Mouse (Mus musculus) heart, embryonic 11.5 days (tissue): ENCODE measurements around the gene Gm11634. TPM values are rescaled to one million over a fixed set of nuclear protein-coding genes. Genes with fewer than 3 reads are reported as not detected.
A peak's percentile ranks its signal among the peaks of the same experiment; 100 is the strongest.
"Not testable (repeated sequence)": the region's sequence is repeated elsewhere in the genome, so short reads cannot be mapped to it uniquely, and the experiment has no call there.

Source experiments
- ATAC-seq: fragments of 200-750 bp; cut with Nextera tagmentation; replicated peaks from 2 replicates; pipeline ENCODE4 v1.8.0; 2017; ENCODE audit warnings: moderate library complexity; ENCODE audit not compliant: insufficient number of reproducible peaks, low FRiP score, low TSS enrichment
- H3K27ac ChIP-seq: fragments of 300-500 bp; sonication (generic); 2 replicates; pipeline ENCODE4 v1.5.1; 2014; ENCODE audit warnings: mild to moderate bottlenecking, low read depth, low read length
- H3K27me3 ChIP-seq: fragments of 300-500 bp; sonication (generic); 2 replicates; pipeline ENCODE4 v1.6.1; 2014; ENCODE audit warnings: mild to moderate bottlenecking, low read length, mixed read lengths; ENCODE audit not compliant: control insufficient read depth, insufficient read depth
- H3K36me3 ChIP-seq: fragments of 300-500 bp; sonication (generic); 2 replicates; pipeline ENCODE4 v1.6.1; 2014; ENCODE audit warnings: mild to moderate bottlenecking, low read length, moderate library complexity, mixed read lengths; ENCODE audit not compliant: control insufficient read depth, insufficient read depth
- H3K4me1 ChIP-seq: fragments of 300-500 bp; sonication (generic); 2 replicates; pipeline ENCODE4 v1.6.1; 2014; ENCODE audit warnings: low read length; ENCODE audit not compliant: control insufficient read depth, insufficient read depth
- H3K4me2 ChIP-seq: fragments of 300-500 bp; sonication (generic); 2 replicates; pipeline ENCODE4 v1.6.1; 2014; ENCODE audit warnings: mild to moderate bottlenecking, moderate library complexity
- H3K4me3 ChIP-seq: fragments of 300-500 bp; sonication (generic); 2 replicates; pipeline ENCODE4 v1.5.1; 2014; ENCODE audit warnings: low read depth, low read length
- H3K9ac ChIP-seq: fragments of 300-500 bp; sonication (generic); 2 replicates; pipeline ENCODE4 v1.6.1; 2014; ENCODE audit warnings: mild to moderate bottlenecking, low read depth, low read length, moderate library complexity
- H3K9me3 ChIP-seq: fragments of 300-500 bp; sonication (generic); replicated peaks from 2 replicates; pipeline ENCODE4 v1.6.1; 2016; ENCODE audit warnings: low read length; ENCODE audit not compliant: control insufficient read depth
- WGBS: fragments of 180-500 bp; shearing (Covaris S2); extraction: QIAGEN DNeasy Blood & Tissue Kit; methylation state at CpG from one replicate; pipeline ENCODE4 v1.1.7; 2014; ENCODE audit not compliant: insufficient replicate concordance; 5-methylcytosine and 5-hydroxymethylcytosine counted together
- polyA plus RNA-seq: library from polyadenylated mRNA; unstranded; fragments of >200 nt; fragmentation: Nextera tagmentation; extraction: Ambion mirVana; gene quantifications from 2 replicates; pipeline ENCODE4 v1.2.1, GENCODE M21; 2014

The Gm11634 gene
- polyA plus RNA-seq, 1 experiment from 2014 or later, result not detected

GRCm38 (mm10) chr11:101587676-101588075 is 11.4 kb downstream of the Gm11634 start:
- no peaks in the 10 kb centered on the region for H3K4me1 ChIP-seq
- H3K27me3 ChIP-seq, result no peaks in the 10 kb centered on the region
- H3K4me2 ChIP-seq, result no peak overlapping the region
- ATAC-seq, result no peak
- no peaks in the 10 kb centered on the region for H3K9me3 ChIP-seq
- H3K4me3 ChIP-seq, result no peak overlapping the region
- no peak overlapping the region for H3K27ac ChIP-seq
- 84% methylated on average over 10 of the region's 10 CpGs for WGBS
- no peak overlapping the region for H3K9ac ChIP-seq
- no peaks in the 10 kb centered on the region for H3K36me3 ChIP-seq

- no peak overlapping the region for H3K9ac ChIP-seq
- 68% methylated on average over 4 of the region's 4 CpGs for WGBS
- no peak overlapping the region for H3K27ac ChIP-seq
- no peaks in the 10 kb centered on the region for H3K27me3 ChIP-seq
- H3K9me3 ChIP-seq, result no peaks in the 10 kb centered on the region
- 0 out of 2 replicates have a peak, but pooled peaks cover 7% of the 10 kb centered on the region for H3K4me1 ChIP-seq
- H3K4me2 ChIP-seq, result no peak overlapping the region
- no peak for ATAC-seq
- H3K4me3 ChIP-seq, result no peak overlapping the region
- H3K36me3 ChIP-seq, result no peaks in the 10 kb centered on the region
These were observed 13.3 kb downstream of the Gm11634 start for GRCm38 (mm10) chr11:101585805-101586204.

- 97% methylated on average over 1 of the region's 1 CpGs for WGBS
These were observed 14.0 kb downstream of the Gm11634 start for GRCm38 (mm10) chr11:101585031-101585430.

GRCm38 (mm10) chr11:101583205-101583604 is 15.9 kb downstream of the Gm11634 start:
- Histone ChIP-seq H3K4me2 (no peak overlapping the region), H3K4me1 (0 out of 2 replicates have a peak, but pooled peaks cover 7% of the 10 kb centered on the region), H3K36me3 (peaks cover 15% of the 10 kb centered on the region), H3K9ac (no peak overlapping the region), H3K9me3 (no peaks in the 10 kb centered on the region), H3K27me3 (no peaks in the 10 kb centered on the region), H3K4me3 (no peak overlapping the region), H3K27ac (no peak overlapping the region)
- 81% methylated on average over 2 of the region's 2 CpGs for WGBS
- no peak for ATAC-seq

More at GRCm38 (mm10) chr11:101585031-101585430, 14.0 kb downstream of the Gm11634 start:
- not testable (repeated sequence) for H3K4me2 ChIP-seq, H3K9ac ChIP-seq, H3K27me3 ChIP-seq, H3K4me1 ChIP-seq, ATAC-seq, H3K9me3 ChIP-seq, H3K27ac ChIP-seq, H3K4me3 ChIP-seq, H3K36me3 ChIP-seq

GRCm38 (mm10) chr11:101582054-101583035 is 16.7 kb downstream of the Gm11634 start, which contains the start of gene Tmem106a:
Tmem106a (plus strand) TSS chr11:101582242.
- no peaks in the 10 kb centered on the region for H3K9me3 ChIP-seq
- H3K4me2 ChIP-seq, result peak within 1 kb of the TSS; percentile 72
- H3K27ac ChIP-seq, result no peak within 1 kb of the TSS
- H3K36me3 ChIP-seq, result peaks cover 18% of the 10 kb centered on the region
- WGBS, result 16% methylated on average over 29 of the region's 31 CpGs
- H3K4me3 ChIP-seq, result peak within 1 kb of the TSS; percentile 54
- H3K9ac ChIP-seq, result peak within 1 kb of the TSS; percentile 76
- ATAC-seq, result no peak; the same call in 1 of the 2 replicates
- no peaks in the 10 kb centered on the region for H3K27me3 ChIP-seq
- H3K4me1 ChIP-seq, result 0 out of 2 replicates have a peak, but pooled peaks cover 7% of the 10 kb centered on the region

GRCm38 (mm10) chr11:101581081-101581764 is 17.8 kb downstream of the Gm11634 start:
- H3K4me3 ChIP-seq, result no peak overlapping the region
- H3K36me3 ChIP-seq, result peaks cover 23% of the 10 kb centered on the region
- H3K27me3 ChIP-seq, result no peaks in the 10 kb centered on the region
- H3K27ac ChIP-seq, result no peak overlapping the region
- no peak for ATAC-seq
- no peak overlapping the region for H3K4me2 ChIP-seq
- H3K9ac ChIP-seq, result no peak overlapping the region
- no peaks in the 10 kb centered on the region for H3K9me3 ChIP-seq
- WGBS, result 63% methylated on average over 6 of the region's 6 CpGs
- 0 out of 2 replicates have a peak, but pooled peaks cover 7% of the 10 kb centered on the region for H3K4me1 ChIP-seq

GRCm38 (mm10) chr11:101576116-101576515 is 22.9 kb downstream of the Gm11634 start:
- ATAC-seq, result no peak
- Histone ChIP-seq H3K36me3 (peaks cover 60% of the 10 kb centered on the region), H3K9me3 (no peaks in the 10 kb centered on the region), H3K4me2 (no peak overlapping the region), H3K9ac (no peak overlapping the region), H3K27me3 (no peaks in the 10 kb centered on the region), H3K4me3 (no peak overlapping the region), H3K27ac (no peak overlapping the region), H3K4me1 (no peaks in the 10 kb centered on the region)
- 74% methylated on average over 6 of the region's 6 CpGs for WGBS

GRCm38 (mm10) chr11:101568421-101568820 is 30.6 kb downstream of the Gm11634 start:
- no peak for ATAC-seq
- WGBS, result 79% methylated on average over 3 of the region's 3 CpGs
- H3K36me3 ChIP-seq, result peaks cover 50% of the 10 kb centered on the region

More at GRCm38 (mm10) chr11:101568421-101568820, 30.6 kb downstream of the Gm11634 start:
- Histone ChIP-seq H3K4me2 (no peak overlapping the region), H3K4me3 (no peak overlapping the region), H3K9me3 (no peaks in the 10 kb centered on the region), H3K9ac (no peak overlapping the region), H3K4me1 (no peaks in the 10 kb centered on the region), H3K27ac (no peak overlapping the region), H3K27me3 (no peaks in the 10 kb centered on the region)
